Mouse (Mus musculus) ovary, adult 2 months (tissue): Measurements from ENCODE around the gene Rbm18. TPM values are rescaled to one million over a fixed set of nuclear protein-coding genes. Genes with fewer than 3 reads are reported as not detected.

ENCODE experiments used
- polyA plus RNA-seq: library from polyadenylated mRNA; depleted of rRNA; stranded (reverse); fragments of >200 nt; gene quantifications from 2 replicates; pipeline ENCODE4 v1.2.3, GENCODE M21; 2012; rRNA removed

The Rbm18 gene
- 8.4 and 11.1 TPM in 2 replicates for polyA plus RNA-seq

GRCm38 (mm10) chr2:36136300-36136941 lies at the start of gene Rbm18, which contains the start of gene Mrrf:
Gene Rbm18, minus strand, starts transcription at chr2:36136773.
Gene Mrrf, plus strand, starts transcription at chr2:36136389.

DNA sequence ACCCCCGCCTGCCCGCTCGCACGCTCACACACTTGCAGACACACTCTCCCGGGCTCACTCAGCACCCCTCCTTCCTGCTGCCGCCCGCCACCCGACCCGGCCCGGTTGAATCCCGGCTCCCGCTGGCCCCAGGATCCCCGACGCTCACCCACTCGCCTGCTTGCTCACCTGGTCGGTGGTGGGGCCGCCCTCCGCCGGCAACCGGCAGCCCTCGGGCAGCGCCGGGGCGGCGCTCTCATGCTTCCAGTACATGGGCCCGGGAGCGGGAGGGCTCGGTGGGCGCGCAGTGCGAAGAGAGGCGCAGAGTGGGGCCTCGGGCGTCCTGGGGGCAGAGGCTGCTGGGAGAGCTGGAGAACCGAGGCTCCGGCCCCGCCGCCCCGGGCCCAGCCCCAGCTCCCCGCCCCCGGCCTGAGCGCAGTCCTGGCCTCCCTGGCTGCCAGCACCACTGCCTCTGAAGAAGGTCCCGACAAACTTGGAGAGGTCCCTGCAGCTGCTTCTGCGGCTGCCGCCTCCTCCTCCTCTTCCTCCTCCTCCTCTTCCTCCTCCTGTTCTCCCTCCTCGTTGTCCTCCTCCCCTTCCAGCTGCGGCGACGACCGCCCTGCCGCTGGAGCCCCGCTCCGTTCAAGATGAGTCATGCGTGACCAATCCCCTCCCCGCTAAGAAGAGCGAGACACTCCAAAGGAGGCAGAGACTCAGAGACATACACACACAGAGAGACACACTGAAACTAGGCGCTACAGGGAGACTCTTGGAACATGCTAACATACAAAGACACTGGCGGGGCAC lies 31.4 kb downstream of the Rbm18 start, which contains the start of gene Lhx6:
Gene Lhx6 (minus strand): TSS at position 453 of the 786 bp plus-strand sequence.

Other genes starting within 250 kb of the Rbm18 start
- 3.6 and 4.8 TPM in 2 replicates for gene Ttll11, start 156.9 kb downstream of the Rbm18 start, polyA plus RNA-seq
- gene Ndufa8, start 87.4 kb downstream of the Rbm18 start, polyA plus RNA-seq: 69.2 and 77.8 TPM in 2 replicates
- 5.0 and 5.3 TPM in 2 replicates for gene Morn5, start 87.3 kb downstream of the Rbm18 start, polyA plus RNA-seq
- 4.0 and 5.0 TPM in 2 replicates for gene Lhx6, start 31.4 kb downstream of the Rbm18 start, polyA plus RNA-seq
- 37.2 and 37.3 TPM in 2 replicates for gene Mrrf, start 384 bp downstream of the Rbm18 start, polyA plus RNA-seq
- gene Ptgs1, start 93.7 kb upstream of the Rbm18 start, polyA plus RNA-seq: 14.9 and 17.9 TPM in 2 replicates
- gene Olfr338, start 236.7 kb upstream of the Rbm18 start, polyA plus RNA-seq: not detected in 2 replicates